Mouse (Mus musculus) megakaryocyte, adult 5-6 weeks (primary cell): ENCODE measurements at regions not wholly inside any gene's neighbourhood (a gene's known extent, or its start where the extent isn't known, plus 50 kb on each side); places are given as distances from the start of the nearest gene placed in this dataset.
"Not testable (repeated sequence)": the region's sequence is repeated elsewhere in the genome, so short reads cannot be mapped to it uniquely, and the experiment has no call there.

Source experiments
- ATAC-seq: 2 replicates; pipeline ENCODE4 v1.8.0; 2016; ENCODE audit warnings: mild to moderate bottlenecking, inconsistent platforms; ENCODE audit not compliant: poor library complexity, severe bottlenecking

GRCm38 (mm10) chr16:69937514-69938194 is 74.1 kb upstream of the Speer2 start:
- 0 out of 2 replicates have a peak, but pooled peaks have one; percentile 30 for ATAC-seq

DNA sequence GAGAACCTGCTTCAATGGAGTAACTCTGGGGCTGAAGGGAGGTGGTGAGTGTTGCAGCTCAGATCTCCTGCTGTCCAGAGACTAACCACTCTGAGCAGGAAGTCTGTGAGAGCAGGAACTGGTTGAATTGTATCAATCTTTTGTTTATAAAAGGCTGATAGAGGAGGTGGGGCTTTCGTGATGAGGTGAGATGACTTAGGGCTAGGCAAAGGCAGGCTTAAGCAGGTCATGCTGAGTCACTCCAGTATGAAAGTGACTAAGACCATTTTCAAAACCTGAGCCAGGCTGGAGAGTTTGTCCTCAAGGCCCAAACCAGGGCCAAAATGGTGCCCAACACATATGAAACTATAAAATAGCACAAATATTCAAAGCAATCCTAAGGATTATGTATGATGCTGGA is 80.1 kb upstream of the Speer2 start:
- ATAC-seq, result no peak

GRCm38 (mm10) chr16:69948783-69949182 is 85.2 kb upstream of the Speer2 start:
- ATAC-seq, result no peak

DNA sequence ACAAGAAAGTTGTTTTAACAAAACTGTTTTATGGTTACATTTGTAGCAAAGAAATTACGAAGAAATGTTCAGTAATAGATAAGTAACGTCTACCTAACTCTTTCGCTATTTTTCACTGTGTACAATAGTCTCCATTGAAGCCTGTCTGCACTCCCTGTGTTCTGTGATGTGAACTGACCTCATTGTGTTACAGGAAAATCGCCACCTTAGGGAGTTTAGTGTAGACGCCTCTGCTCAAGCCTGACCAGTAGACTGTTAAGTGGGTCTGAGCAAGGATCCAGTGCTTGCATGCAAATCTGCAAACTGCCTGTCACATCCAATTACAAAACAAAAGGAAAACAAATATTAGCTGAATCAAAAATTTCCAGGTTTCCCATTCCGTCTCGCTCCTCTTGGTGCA is 85.8 kb upstream of the Speer2 start:
- no peak for ATAC-seq

DNA sequence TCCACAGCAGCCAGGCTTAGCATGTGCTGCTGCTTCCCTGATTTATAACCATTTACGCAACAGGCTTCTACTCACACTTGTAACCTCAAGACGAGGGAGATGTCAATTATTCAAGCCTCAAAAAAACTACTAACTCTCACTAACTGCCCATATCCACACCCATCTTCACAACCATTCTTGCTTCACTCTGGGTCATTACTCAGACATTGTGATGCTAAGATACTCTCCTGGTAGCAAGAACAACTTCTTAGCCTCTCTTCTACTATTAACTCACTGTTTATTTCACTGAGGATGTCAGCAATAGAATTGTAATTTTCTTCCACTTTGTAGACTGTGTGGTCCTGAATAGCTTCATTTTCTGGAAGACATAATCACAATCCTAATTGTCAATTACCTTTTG is 88.0 kb upstream of the Speer2 start:
- no peak for ATAC-seq

GRCm38 (mm10) chr16:69966561-69966960 is 103.0 kb upstream of the Speer2 start:
- ATAC-seq, result not testable (repeated sequence)

GRCm38 (mm10) chr16:69979813-69980527 is 116.4 kb upstream of the Speer2 start:
- no peak for ATAC-seq

GRCm38 (mm10) chr16:69984320-69984719 is 120.8 kb upstream of the Speer2 start:
- ATAC-seq, result no peak

DNA sequence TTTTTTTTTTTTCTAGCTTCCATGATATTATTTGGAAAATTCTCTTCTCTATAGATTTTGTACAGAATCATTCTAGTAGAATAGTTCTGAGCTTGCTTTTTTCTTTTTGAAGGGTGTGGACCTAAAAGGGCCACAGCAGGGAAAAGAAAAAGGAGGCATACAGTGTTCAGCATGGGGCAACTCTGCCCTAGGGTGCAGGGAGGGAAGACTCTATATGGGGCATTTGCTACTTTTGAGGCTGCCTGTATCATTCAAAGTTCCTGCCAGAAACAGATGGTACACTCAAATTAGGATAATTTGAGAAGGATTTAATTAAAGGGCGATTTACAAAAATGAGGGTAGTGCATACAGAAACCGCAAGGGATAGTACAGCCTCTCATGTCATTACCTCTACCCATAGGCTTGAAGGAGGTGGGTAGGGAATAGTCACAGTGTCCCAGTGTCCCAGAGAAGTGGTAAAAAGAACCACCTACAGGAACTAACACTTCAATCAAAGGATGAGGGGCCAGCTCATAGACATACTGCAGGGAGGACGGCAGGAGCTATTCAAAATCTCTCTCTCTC is 128.4 kb upstream of the Speer2 start:
- no peak for ATAC-seq

DNA sequence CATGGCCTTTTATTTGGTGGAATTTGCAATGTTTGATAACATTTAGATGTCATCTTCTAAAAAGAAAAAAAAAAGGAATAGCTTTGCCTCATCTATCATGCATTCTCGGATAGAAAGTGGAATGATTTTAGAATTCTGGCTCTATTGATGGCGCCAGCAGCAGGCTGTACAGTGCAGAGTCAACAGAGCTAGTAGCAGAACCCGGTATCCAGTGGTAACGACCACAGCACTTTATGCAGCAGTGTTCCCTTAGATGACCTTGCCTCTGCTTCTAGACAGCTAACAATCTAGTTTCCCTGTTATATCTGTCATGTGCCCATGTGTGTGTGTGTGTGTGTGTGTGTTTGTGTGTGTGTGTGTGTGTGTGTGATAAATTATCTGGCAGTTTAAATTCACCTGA is 129.2 kb upstream of the Speer2 start:
- no peak for ATAC-seq

- ATAC-seq, result 0 out of 2 replicates have a peak, but pooled peaks have one; percentile 24
Observed at GRCm38 (mm10) chr16:70006863-70007262, 143.3 kb upstream of the Speer2 start.

- ATAC-seq, result no peak
Observed at GRCm38 (mm10) chr16:70016980-70017379, 153.4 kb upstream of the Speer2 start.

DNA sequence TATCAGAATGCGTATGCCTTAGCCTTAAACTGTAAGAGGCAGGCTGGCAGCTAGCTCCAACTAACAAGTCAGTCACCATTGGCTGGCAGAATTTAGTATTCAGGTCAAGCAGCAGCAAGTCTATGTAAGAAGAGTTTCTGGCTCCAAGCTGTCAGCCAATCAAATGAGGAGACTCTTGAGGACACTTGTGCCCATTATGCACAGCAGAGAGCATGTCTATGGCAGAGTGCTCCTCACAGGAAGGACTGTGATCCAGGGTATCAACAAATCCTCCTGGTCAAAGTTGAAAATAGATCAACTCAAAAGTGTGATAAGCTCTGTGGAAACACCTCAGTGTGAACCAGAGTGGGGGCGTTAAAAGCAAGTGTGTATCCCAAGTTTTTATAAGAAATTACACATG is 156.0 kb upstream of the Speer2 start:
- ATAC-seq, result no peak

- no peak for ATAC-seq
Observed at GRCm38 (mm10) chr16:70021436-70021835, 157.9 kb upstream of the Speer2 start.

DNA sequence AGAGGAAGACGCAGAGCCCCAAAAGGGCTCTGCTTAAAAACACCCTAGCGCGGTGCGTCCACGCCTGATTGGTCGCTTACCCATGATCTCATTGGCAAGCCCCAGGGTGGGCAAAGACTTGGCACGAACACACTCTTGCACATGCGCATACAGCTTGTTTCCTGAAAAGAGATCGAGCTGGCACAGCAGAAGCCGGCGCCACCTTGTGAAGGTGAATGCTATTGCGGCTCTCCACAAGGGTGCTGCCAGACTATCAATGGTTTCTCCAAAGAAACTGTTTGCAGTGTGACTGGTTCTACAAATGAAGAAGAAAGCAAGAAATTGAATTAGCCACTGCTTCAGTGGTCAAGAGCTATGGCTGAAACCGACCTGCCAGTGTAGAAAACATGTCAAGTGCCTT is 165.1 kb upstream of the Speer2 start:
- no peak for ATAC-seq

DNA sequence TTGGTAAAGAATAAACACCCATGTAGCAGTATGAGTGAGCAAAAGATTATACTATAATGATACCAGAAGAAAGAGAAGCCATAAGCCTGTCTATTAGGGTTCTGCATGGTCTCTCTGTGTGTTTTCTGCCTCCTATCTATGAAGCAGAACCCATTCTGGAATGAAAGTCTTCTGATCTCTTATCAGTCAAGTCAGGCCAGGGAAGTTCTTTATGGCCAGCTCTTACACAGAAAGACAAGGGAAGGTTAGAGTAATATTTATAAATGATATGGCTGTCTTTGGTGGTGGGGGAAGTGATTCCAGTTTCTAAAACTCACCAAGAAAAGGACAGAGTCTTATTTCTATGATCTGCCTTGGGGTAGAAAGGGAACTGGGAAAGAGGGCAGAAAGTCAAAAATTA is 182.0 kb upstream of the Speer2 start:
- ATAC-seq, result no peak

GRCm38 (mm10) chr16:70046009-70046408 is 182.5 kb upstream of the Speer2 start:
- ATAC-seq, result no peak

- no peak for ATAC-seq
Observed at GRCm38 (mm10) chr16:70049850-70050249, 186.3 kb upstream of the Speer2 start.

DNA sequence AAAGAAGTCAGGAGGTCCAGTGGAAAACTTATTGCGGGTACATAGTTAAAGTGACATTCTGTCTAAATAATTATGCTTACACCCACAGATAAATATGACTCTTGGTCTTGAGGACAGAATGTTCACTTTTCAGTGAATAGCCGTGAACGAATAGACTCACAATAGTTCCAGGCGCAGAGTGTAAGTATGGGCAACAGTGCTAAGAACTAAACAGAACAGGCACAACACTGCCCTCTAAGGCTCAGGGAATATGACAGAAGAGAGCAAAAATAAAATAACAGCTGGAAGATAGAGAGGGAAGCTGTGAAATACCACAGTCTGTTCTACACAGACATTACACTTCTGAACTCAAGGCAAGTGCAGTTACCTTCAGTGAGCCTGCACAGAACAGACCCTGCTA is 207.9 kb upstream of the Speer2 start:
- no peak for ATAC-seq

DNA sequence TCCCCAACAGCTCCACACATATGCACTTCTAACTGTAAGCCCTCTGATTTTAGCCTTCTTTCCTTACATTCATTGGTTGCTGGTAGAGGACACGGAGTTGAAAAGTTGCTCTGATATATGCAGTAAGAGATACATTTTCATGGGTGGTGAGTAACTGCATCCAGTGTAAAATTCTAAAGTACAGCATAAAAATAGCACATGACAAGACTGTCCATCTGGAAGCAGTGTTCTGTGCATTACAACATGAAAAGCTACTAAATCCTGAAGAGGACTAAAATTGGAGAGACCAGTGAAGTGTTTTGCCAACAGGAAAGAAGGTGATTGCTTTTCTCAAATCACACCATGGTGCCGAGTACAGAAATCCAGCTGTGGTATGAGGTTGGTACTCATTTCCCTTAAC is 210.2 kb upstream of the Speer2 start:
- no peak for ATAC-seq

DNA sequence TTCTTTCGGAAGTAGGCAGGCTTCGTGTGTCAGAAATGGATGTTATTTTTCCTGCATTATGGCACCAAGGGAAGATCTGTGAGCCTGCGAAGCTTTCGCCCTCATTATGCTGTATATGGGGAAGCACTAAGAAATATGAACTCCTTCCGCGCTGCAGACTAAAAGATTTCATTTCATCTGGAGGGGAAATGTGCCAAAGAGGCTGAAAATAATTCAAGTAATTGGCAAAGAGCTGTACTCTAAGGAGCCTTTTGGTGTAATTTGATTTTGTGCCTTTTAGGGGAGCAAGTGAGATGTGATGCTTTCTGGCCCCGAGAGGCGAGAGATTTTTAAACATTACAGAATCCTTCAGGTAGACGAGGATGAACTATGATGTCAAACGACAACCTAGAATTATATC is 216.0 kb upstream of the Speer2 start:
- ATAC-seq, result no peak

DNA sequence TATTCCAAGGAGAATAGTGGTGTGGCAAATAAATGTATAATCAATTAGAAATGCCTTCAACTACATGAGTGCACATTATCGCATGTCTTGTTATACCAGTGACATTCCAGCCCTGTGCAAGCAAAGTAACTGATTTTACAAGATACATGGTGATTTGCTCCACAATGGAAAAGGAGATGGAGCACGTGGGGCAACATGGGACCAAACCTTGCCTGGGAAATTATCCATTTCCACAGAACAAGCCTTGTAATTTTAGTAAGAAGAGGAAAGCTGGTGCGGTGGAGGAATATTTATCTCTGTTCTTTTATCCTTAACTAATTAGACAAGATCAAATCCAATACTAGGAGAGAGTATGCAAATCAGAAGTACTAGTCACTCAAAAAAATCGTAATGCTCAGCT is 222.5 kb upstream of the Gbe1 start:
- no peak for ATAC-seq
